Mouse (Mus musculus): ENCODE data around the gene Slc38a9.

DNA sequence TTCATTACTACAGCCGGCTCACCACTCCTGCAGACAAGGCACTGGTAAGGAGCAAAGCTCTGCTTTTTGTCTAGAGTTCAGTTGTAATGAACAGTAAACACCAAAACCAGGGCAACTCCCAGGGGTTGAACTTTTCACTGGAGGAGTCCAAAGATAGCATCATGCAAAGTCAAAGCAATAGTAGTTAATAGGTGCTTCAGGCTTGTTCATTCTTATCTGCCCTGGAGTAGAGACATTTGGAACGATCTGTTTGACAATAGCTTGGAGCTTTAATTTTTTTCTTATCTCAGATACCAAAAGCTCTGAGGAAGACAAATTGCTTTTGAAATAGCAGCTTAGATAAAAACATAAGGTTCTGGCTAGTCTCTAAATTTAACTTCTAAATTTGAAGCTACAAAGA, 25.6 kb downstream of the Slc38a9 start:
- TF ChIP-seq GATA1 (IDR thresholded peaks at IDR 0.05; ENCODE audit: borderline replicate concordance, low read length) = no peak
- no peak for TF ChIP-seq FLI1 (IDR thresholded peaks at IDR 0.05; ENCODE audit: low read length)

Measured in megakaryocyte, embryonic 14.5 days (primary cell).